Mouse (Mus musculus): Measurements from ENCODE around the gene Crhr2. TPM values are rescaled to one million over a fixed set of nuclear protein-coding genes. Genes with fewer than 3 reads are reported as not detected.

Gene Crhr2
- total RNA-seq (2021) = 10 to 100 TPM; 27.2 to 31.9 TPM
- long read RNA-seq, experiment 1, transcript Crhr2-208 (13 exons, 2,041 nt) = major isoform, 55 of 93 reads
- long read RNA-seq, experiment 1, transcript Crhr2-201 (13 exons, 2,695 nt) = minor isoform, 16 of 93 reads
- long read RNA-seq, experiment 1, partial matches to known transcripts = 1 of 93 reads
- long read RNA-seq, experiment 1, other reads (novel, unspliced or antisense) = 21 of 93 reads
- long read RNA-seq, experiment 2, transcript Crhr2-208 (13 exons, 2,041 nt) = major isoform, 33 of 60 reads
- long read RNA-seq, experiment 2, transcript Crhr2-201 (13 exons, 2,695 nt) = minor isoform, 9 of 60 reads
- long read RNA-seq, experiment 2, partial matches to known transcripts = 1 of 60 reads
- long read RNA-seq, experiment 2, other reads (novel, unspliced or antisense) = 16 of 60 reads

- DNase-seq = peak; percentile 82
- Histone ChIP-seq H3K4me3 (peak within 1 kb of the TSS; percentile 77), H3K27ac (peak within 1 kb of the TSS; percentile 91)
- no peak for TF ChIP-seq CTCF (IDR thresholded peaks at IDR 0.05)
- intact Hi-C loops (cut with DNase I) = no loop called here
Measured at GRCm38 (mm10) chr6:55132794-55133193, at the start of gene Crhr2. Gene Crhr2 (minus strand): TSS chr6:55133016.

- TF ChIP-seq CTCF (IDR thresholded peaks at IDR 0.05) = no peak
- DNase-seq = peak; percentile 34
- no peak overlapping the region for H3K4me3 ChIP-seq
- intact Hi-C loops (cut with DNase I) = no loop called here
- H3K27ac ChIP-seq = peak overlapping the region; percentile 40
Measured at GRCm38 (mm10) chr6:55179560-55179959, 46.7 kb upstream of the Crhr2 start.

DNA sequence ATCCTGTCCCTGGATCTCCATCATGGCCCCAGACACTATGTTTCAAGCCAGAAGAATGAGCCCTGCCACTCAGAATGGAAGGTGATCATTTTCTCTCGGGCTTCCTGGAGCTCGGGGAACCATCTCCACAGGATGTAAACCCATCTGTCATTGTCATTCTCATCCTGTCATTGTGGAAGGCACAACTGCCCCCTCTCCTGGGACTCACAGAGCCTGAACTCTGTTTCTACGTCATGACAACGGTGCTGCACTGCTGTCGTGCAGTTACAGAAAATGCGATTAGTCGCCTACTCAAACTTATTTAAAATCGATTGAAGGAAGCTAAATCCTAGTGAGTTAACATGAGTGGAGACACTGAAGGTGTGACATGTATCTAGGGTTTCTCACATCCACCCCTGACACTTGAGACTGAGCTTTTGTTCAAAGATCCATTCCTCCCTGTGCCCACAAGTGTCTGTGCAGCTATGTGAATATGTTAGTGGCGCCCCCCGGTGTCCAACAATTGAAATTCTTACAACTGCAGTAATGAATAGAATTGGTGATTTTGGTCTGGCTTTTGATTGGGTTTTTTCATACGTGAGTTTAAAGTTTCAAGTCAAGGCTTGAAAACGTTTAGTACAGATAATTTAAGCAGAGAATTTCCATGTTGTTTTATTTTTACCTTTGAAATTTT lies 44.4 kb upstream of the Crhr2 start:
- intact Hi-C loops (cut with DNase I) = no loop called here
- peak; percentile 43 for DNase-seq
- Histone ChIP-seq H3K27ac (no peak overlapping the region), H3K4me3 (no peak overlapping the region)
- TF ChIP-seq CTCF (IDR thresholded peaks at IDR 0.05) = peak; percentile 59

GRCm38 (mm10) chr6:55175892-55176291 lies 43.1 kb upstream of the Crhr2 start:
- TF ChIP-seq CTCF (IDR thresholded peaks at IDR 0.05) = no peak
- H3K4me3 ChIP-seq = no peak overlapping the region
- DNase-seq = peak; percentile 38

GRCm38 (mm10) chr6:55175456-55175855 lies 42.6 kb upstream of the Crhr2 start:
- Histone ChIP-seq H3K4me3 (no peak overlapping the region), H3K27ac (peak overlapping the region; percentile 38; the same call in 1 of the 2 replicates)
- DNase-seq = no peak
- intact Hi-C loops (cut with DNase I) = no loop called here
- no peak for TF ChIP-seq CTCF (IDR thresholded peaks at IDR 0.05)

More at GRCm38 (mm10) chr6:55175892-55176291, 43.1 kb upstream of the Crhr2 start:
- intact Hi-C loops (cut with DNase I) = no loop called here
- no peak overlapping the region for H3K27ac ChIP-seq

- TF ChIP-seq CTCF (IDR thresholded peaks at IDR 0.05) = no peak
- H3K27ac ChIP-seq = peak within 1 kb of the TSS; percentile 44; the same call in 1 of the 2 replicates
- H3K4me3 ChIP-seq = peak within 1 kb of the TSS; percentile 54
- intact Hi-C loops (cut with DNase I) = no loop called here
- DNase-seq = no peak
Measured at GRCm38 (mm10) chr6:55174741-55175181, 41.9 kb upstream of the Crhr2 start, which contains the start of gene Inmt. Gene Inmt (minus strand): TSS chr6:55175043.

DNA sequence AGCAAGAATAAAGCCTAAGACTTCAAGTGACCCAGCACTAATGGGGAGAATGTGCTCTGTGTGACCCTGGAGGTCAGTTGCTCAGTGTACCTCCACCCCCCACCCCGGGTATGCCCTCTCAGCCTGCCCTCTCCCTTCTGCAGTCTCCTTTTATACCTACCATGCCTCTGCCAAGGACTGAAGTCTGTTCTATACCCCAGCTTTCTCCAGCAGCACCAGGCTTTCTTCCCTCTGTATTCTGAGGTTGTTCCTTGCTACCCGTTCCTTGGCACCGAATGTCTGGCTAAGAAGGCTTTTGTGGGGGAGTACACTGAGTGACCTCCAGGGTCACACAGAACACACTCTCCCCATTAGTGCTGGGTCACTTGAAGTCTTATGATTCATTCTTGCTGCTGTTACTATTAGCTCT lies 41.1 kb upstream of the Crhr2 start:
- peak overlapping the region; percentile 54 for H3K4me3 ChIP-seq
- intact Hi-C loops (cut with DNase I) = no loop called here

GRCm38 (mm10) chr6:55173171-55173570 lies 40.4 kb upstream of the Crhr2 start:
- Histone ChIP-seq H3K27ac (no peak overlapping the region; the same call in 1 of the 2 replicates), H3K4me3 (peak overlapping the region; percentile 54)
- DNase-seq = no peak
- intact Hi-C loops (cut with DNase I) = no loop called here
- TF ChIP-seq CTCF (IDR thresholded peaks at IDR 0.05) = no peak

More for the DNA sequence above, 41.1 kb upstream of the Crhr2 start:
- no peak for TF ChIP-seq CTCF (IDR thresholded peaks at IDR 0.05)
- H3K27ac ChIP-seq = peak overlapping the region; percentile 44; the same call in 1 of the 2 replicates
- DNase-seq = no peak

DNA sequence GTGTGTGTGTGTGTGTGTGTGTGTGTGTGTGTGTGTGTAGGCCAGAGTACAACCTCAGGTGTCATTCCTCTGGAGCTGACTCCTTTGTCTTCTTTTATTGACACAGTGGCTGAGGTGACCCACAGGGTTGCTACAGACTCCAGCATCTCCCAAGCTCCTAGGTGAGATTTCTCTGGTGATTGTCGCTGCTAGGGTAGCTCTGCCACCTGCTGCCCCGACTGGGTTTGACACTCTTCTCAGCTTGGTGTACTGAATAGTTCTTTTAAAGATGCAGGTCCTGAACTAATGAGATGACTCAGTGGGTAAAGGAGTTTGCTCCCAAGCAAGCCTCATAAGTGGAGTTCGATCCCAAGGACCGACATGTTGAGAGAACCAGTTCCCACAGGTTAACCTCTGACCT lies 38.8 kb upstream of the Crhr2 start:
- no peak overlapping the region for H3K4me3 ChIP-seq
- no peak; the same call in 1 of the 2 replicates for TF ChIP-seq CTCF (IDR thresholded peaks at IDR 0.05)
- DNase-seq = no peak
- H3K27ac ChIP-seq = no peak overlapping the region
- intact Hi-C loops (cut with DNase I) = no loop called here

DNA sequence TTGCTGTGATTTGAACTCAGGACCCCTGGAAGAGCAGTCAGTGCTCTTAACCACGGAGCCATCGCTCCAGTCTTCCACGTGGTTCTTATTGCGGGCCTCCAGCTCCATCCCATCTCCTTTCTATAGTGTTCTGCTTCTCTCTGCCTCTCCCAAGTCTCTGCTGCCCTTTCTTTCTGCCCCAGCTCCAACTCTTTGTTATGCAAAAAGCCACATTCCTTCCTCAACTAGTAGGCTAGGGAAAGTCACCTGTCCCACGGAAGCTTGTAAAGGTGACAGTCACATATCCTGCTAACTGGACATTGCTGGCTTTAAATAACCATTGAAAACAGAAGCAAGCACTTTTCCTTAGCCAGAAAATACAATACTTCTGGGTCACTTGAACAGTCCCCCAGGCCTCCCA lies 37.0 kb upstream of the Crhr2 start:
- H3K27ac ChIP-seq = no peak overlapping the region
- no peak for TF ChIP-seq CTCF (IDR thresholded peaks at IDR 0.05)

GRCm38 (mm10) chr6:55166777-55167463 lies 34.1 kb upstream of the Crhr2 start:
- intact Hi-C loops (cut with DNase I) = loop anchor here (1.0 to 10.0 kb wide), 3 partner anchors 76 to 462 kb away; no protein-coding TSS in a partner anchor
- TF ChIP-seq CTCF (IDR thresholded peaks at IDR 0.05) = peak; percentile 94
- Histone ChIP-seq H3K27ac (no peak overlapping the region), H3K4me3 (no peak overlapping the region)
- peak; percentile 68 for DNase-seq

More for the DNA sequence above, 37.0 kb upstream of the Crhr2 start:
- intact Hi-C loops (cut with DNase I) = loop anchor here (10.0 kb wide), 1 partner anchor 465 kb away; no protein-coding TSS in a partner anchor
- no peak overlapping the region for H3K4me3 ChIP-seq
- no peak for DNase-seq

DNA sequence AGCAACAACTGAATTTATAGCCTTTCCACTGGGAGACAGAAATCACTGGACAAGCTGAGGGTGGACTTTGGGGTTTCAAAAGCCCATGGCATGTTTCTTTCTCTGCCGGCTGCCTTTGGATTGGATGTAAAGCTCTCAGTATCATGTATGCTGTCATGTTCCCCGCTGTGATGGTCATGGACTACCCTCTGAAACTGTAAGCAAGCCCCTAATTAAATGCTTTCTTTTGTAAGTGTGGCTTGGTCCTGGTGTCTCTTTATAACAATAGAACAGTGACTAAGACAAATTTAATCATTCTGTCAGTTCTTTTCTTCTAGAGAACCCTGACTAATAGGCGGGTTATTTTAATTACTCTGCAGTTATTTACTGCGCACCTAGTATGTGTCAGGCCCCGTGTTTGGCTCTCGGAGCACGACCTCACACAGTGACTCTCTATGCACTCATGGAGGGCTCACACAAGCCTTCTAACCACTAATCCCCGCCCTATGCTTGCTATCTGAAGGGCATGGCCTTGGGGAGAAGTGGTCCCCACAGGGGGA lies 30.3 kb upstream of the Crhr2 start:
- no peak for DNase-seq
- TF ChIP-seq CTCF (IDR thresholded peaks at IDR 0.05) = no peak
- Histone ChIP-seq H3K27ac (no peak overlapping the region), H3K4me3 (no peak overlapping the region)
- intact Hi-C loops (cut with DNase I) = loop anchor here (5.0 to 10.0 kb wide), 2 partner anchors 41 to 458 kb away; no protein-coding TSS in a partner anchor
